Mouse (Mus musculus) heart, postnatal 25 days (tissue): Measurements from ENCODE around the gene Chchd10. TPM values are rescaled to one million over a fixed set of nuclear protein-coding genes. Genes with fewer than 3 reads are reported as not detected.
"Not testable (repeated sequence)": the region's sequence is repeated elsewhere in the genome, so short reads cannot be mapped to it uniquely, and the experiment has no call there.

ENCODE experiments used
- DNase-seq: peaks from one replicate; pipeline ENCODE4 v3.0.0; 2022; ENCODE audit warnings: low spot score
- intact Hi-C: fragments of 180-260 bp; cut with DNase I; formaldehyde crosslinking; loops from one replicate; pipeline ENCODE4 v1.15.1; 2025
- total RNA-seq, 2 experiments: library from RNA; stranded (reverse); gene quantifications; 2 replicates each; pipeline ENCODE4 v1.2.3; 2021

Chchd10 gene
- 1,000 to 10,000 TPM; 1,761 to 1,834 TPM for total RNA-seq

DNA sequence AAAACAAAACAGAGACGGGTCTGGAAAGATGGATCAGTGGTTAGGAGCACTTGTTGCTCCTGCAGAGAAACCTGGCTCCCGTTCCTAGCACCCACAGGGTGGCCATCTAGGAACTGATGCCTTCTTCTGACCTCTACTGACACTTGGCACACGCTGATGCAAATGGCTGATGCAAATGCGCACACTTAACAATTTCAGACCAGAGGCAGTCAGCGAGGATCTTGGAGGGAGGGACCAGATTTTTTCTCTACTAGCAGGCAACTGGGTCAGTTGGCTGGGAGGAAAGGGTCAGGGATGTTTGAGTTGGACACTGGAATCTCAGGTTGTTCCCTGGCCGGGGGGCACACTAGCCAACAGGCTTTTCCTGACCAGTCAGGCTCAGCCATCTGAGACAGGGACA, at the start of gene Chchd10:
Gene Chchd10 (plus strand): TSS at position 240 of the 400 bp plus-strand sequence.
- no peak for DNase-seq
- intact Hi-C loops: no loop called here

DNA sequence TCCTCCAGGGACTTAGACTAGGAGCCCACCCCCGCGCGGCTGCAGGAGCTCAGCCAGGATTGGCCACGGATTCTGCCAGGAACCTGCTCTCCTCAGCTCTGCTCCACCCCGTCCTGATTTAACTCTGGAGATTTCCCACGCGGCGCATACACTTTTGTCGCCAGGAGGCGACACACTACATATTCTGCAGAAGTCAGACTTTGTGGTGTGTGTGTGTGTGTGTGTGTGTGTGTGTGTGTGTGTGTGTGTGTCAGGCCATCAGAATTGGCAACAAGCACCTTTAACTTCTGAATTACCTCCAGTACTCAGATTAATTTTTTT, 49.7 kb upstream of the Chchd10 start:
- peak; percentile 64 for DNase-seq
- intact Hi-C loops: loop anchor here (1.0 kb wide), 1 partner anchor 68 kb away; no protein-coding TSS in a partner anchor

DNA sequence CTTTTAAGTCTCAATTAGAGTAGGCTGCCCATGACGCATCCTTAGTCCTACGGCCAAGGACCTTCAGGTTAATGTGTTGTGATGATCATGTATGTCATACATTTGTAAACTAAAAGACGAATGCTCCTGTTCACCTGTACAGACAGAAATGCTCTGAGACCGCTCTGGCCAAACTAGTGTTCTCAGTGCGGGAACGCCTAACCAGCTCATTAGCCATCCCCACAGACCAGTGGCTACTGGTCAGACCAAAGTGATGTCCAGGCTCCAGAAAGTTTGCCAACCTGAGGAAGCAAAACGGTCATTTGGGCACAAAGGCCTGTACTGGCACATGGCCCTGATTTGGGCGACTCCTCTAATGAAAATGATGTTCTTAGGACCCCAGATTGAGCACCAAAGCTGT, 48.2 kb upstream of the Chchd10 start:
- intact Hi-C loops: no loop called here
- DNase-seq: no peak

DNA sequence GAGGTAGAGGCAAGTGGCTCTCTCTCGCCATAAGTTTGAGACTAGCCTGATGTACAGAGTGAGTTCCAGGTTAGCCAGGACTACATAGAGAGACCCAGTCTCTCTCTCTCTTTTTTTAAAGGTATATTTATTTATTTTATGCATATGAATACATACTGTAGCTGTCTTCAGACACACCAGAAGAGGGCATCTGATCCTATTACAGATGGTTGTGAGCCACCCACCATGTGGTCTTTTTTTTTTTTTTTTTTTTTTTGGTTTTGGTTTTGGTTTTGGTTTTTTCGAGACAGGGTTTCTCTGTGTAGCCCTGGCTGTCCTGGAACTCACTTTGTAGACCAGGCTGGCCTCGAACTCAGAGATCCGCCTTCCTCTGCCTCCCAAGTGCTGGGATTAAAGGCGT, 45.4 kb upstream of the Chchd10 start:
- intact Hi-C loops, DNase-seq: not testable (repeated sequence)

DNA sequence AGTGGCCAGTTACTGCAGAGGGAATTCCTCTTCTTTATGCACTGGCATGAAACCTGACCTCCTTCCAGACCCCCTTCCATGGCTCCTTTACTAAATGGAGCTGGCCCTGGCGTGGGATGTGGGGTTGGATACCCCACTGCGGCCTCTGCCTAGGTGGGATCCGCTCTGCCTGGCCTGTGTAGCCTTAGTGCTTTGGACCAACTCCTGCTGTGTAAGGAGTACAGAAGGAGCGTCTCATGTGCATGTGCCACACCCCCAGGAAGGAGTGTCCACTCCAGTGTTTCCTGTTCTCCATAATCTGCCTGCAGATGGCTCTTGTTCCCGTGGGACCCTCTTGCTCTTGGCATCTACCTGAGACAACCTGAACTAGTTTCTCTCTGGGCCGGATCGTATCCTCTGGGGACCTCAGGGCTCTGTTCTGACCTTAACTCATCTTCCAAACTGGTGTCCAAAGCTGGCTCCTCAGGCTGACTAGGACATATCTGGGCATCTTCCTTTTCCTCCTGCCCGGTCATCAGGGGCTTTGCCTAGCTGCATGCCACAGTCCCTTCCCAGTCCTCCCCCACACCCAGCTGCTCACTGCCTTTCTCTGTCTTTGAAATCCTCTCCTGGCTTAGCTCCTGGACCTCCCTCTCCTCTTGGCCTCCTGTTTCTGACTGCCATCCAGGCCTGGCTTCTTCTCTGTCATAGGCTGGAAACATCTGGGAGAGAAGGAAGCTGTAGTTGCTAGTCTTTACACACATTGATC, 43.4 kb upstream of the Chchd10 start:
- DNase-seq: no peak
- intact Hi-C loops: no loop called here

DNA sequence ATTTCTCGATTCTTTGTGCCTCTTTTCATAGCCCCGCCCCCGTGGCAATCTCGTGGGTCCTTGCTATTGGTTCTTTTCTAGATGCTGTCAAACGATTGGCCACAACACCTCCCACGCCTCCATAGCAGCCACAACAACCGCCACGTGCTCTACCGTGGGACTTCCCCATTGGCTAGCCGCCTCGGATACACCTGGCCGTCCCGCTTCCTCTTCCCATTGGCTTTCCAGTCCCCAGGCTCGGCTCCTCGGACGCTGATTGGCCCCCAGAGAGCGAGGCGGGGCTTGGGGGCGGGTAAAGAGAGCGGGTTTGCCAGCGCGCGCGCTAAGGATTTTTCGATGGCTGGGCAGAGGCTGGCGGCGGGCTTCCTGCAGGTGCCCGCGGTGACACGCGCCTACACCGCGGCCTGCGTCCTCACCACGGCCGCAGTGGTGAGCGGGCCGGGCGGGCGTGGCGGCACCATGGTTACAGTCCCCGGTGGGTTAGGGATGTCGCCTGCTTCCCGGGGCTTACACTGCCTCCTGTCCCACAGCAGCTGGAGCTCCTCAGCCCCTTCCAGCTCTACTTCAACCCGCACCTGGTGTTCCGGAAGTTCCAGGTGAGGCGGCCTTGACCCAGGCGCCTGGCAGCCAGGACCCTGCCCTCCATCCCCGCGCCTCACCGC, 39.7 kb upstream of the Chchd10 start, which contains the start of gene Derl3:
Gene Derl3 (plus strand): TSS at position 325 of the 662 bp plus-strand sequence.
- intact Hi-C loops: no loop called here

DNA sequence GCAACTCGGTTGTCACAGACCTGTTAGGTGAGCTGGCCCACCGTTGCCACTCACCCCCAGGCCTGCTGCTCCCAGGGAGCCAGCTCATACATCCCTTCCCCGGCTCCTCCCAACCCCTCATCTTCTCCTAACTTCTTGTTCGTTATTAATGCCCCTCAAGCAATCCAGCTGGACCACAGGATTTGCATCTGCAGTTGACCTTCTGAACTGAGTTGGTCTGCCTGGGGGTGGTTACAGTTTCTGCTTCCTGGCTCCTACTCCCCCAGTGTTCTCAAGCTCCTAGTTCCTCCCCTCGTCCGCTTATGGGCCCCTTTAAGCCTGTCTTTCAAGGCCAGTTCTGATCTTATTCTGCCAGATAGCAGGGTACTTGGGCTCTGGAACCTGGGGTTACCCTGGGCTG, 38.3 kb upstream of the Chchd10 start:
- intact Hi-C loops: no loop called here
- no peak for DNase-seq

More for the DNA sequence above, 39.7 kb upstream of the Chchd10 start, which contains the start of gene Derl3:
- DNase-seq: peak; percentile 82

DNA sequence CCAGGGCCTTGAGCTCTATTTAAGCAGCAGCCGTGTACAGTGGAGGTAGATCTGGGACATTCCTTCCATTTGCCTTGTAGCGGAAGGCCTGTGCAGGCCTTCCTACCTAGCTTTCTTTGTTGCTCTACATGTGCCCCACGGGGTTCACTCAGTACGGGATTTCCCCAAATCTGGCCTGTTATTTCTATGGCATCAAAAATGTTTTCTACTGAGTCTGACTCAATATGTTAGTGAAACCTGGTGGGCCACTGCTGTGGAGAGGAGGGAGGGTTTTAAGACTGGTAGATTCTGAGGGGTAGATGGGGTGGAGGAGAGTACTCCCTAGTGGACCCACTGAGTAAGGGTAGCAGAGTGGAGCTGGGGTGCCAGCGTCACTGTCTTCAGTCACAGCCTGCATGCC, 37.2 kb upstream of the Chchd10 start:
- intact Hi-C loops: no loop called here
- no peak for DNase-seq

DNA sequence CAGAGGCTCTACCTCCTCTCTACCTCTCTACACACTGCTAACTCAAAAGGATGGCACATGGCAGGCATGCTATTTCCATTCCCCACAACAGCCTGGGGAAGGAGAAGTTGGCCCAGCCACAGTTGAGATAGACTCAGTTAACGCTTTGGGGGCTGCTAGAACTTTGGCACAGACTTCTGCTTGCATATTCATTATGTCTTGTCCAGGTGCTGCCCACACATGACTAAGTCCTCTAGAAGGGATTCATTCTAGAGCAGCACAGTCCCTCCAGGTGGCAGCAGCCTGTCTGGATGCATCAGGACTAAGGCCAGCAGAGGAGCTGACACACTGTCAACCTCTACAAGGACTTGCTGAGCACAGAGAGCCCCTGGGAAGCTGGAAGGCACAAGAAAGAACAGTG, 36.7 kb upstream of the Chchd10 start:
- intact Hi-C loops: no loop called here
- no peak for DNase-seq

DNA sequence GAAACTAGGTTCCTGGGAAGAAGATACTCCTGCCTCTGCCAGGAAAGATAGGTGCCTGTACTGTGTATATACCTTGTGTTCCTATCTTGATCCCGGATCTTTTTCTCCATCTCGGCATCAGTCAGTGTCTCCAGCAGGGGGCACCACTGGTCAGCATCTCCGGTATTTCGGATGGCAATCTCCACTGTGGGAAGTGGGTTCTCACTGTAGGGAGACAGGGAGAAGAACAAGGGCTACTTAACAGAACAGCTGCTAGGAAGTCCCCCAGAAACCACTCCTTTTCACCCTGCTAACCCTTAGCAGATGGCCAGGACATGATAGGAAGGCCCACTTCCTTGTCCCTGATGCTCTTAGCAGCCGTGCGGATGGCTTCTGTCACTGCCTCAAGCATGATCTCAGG, 35.6 kb upstream of the Chchd10 start:
- intact Hi-C loops: loop anchor here (1.0 kb wide), 1 partner anchor 54 kb away; no protein-coding TSS in a partner anchor
- DNase-seq: no peak

DNA sequence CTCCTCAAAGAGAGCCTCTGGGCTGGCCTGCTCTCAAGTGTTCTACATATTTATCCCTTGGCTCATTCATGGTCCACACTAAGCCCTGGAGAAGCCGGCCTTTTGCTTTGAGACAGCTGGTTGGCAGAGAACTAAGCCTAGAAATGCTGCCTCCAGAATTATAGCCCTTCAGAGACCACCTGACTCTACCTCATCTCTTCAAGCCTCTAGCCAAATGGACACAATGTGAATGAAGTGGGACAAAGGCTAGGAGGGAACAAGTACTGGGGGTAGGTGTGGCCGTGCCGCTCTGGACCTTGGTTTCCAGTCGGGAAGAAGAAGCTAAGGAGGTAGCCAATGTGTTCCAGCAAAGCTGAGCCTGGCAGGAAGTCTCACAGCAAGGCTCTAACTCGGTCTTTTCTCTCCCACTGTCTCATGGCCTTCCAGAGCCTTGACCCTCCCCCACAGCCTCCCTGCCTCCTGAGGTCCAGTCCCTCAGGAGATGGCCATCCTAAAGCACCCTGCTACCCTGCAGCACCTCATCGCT, 34.8 kb upstream of the Chchd10 start:
- DNase-seq: no peak
- intact Hi-C loops: no loop called here

DNA sequence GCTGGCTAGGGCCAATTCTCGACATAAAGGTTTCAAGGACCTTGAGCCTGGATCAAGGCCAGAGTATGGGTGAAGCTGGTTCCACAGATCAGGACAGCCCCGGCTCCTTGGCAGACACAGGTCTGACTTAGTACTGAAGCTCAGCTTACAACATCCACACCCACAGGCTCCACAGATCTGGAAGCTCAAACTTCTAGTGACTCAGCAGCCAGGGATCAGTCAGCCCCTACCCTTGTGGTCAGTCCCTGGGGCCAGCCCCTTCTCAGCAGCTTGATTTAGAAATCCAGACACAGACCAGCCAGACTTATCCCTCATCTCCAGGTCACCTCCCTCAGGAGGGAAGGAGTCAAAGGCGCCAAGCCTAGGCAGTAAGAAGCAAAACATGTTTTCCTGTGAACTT, 34.1 kb upstream of the Chchd10 start:
- intact Hi-C loops: no loop called here
- peak; percentile 72 for DNase-seq

DNA sequence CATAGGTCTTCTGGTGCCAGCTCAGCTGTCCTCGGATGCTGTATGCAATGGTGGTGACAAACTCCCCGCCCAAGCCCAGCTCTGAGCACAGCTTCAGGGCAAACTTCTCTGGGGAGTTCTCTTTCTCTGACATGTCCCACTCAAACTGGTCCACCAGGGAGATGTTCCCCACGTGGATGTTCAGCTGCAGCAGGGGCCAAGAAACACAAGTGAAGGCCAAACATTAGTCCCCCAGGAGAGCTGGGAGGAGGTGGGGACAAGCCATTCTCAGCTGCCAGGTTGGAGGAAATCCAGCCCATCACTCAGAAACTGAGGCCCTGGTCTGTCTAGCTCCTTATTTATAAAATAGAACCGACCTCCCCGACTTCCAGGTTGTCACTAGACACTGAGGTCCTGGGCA, 28.5 kb upstream of the Chchd10 start:
- no peak for DNase-seq
- intact Hi-C loops: no loop called here

DNA sequence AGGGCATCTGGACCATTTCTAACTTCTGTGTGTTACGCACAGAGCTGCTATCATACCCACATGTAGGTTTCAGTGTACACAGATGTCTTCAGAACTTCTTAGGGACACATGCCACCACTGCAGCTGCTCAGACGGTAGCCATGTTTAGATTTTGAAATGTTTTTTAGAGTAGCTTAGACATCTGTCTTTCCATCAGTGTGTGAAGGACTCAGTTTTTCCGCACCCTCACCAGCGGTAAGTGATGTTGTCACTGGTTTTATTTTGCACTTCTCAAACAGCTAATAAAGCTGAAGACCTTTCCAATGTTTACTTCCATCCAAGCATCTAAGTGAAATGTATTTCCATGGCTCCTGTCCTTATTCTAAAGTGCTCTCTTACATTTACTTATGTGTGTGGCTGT, 26.0 kb upstream of the Chchd10 start:
- intact Hi-C loops: no loop called here
- no peak for DNase-seq

DNA sequence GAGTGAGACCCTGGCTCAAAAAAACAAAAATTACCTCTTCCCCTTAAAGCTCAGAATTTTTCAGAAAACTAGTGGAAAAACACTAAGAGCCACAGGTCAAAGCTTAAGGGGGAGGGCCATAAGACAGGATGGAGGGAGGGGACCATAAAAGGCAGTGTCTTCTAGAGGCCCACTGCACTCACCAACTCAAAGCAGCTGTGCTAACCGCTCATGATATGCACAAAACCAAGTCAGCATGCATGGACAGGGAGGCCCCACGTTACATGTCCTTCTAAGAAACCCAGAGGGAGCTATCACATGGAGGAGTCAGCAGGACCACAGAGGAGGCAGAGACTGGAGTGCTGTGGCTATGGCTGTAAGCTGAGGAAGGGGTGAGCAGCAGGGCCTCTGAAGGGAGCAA, 22.2 kb upstream of the Chchd10 start:
- DNase-seq: no peak
- intact Hi-C loops: no loop called here

DNA sequence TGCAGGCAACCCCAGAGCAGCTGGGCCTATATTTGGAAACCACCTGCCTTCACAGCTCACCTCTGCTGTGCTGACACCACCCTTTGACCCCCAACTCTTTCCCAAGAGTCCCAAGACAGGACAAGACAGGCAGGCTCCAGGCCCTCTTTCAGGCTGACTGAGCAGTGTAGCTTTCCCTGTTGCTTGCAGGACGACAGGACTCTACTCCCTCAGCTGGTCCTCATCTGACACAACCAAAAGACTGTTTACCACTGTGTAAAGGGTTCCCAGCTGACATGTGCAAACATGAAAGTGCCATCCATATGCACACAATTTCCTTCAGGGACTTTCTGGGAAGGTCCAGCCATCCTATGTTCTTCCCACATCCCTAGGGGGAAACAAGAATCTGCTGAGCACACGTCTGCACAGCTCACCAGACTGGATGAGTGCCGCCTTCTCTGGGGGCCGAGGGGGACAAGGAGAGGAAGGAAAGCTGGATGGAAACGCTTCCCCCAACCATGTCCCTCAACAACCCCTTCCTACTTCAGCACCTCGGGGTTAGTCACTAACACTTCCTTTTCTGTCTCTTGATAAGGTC, 19.8 kb upstream of the Chchd10 start:
- intact Hi-C loops: no loop called here

DNA sequence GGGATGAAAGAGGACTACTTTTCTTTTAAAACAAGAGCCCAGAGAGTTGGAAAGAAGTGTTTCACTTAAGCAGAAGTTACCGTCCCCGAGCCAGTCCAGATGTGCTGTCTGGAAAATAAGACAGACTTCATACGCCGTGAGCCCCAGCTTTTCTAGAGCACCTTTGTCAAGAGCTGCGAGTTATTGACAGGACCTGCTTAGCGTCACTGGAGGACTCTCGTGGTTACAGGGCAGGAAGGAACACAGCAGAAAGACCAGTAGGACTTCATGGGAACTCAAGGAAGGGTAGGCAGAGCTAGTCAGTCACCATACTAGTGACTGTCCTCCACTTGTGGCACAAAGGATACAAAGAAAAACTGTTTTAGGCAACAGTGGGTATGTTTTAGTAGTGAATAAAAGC, 17.4 kb upstream of the Chchd10 start:
- no peak for DNase-seq
- intact Hi-C loops: no loop called here

More for the DNA sequence above, 19.8 kb upstream of the Chchd10 start:
- no peak for DNase-seq

DNA sequence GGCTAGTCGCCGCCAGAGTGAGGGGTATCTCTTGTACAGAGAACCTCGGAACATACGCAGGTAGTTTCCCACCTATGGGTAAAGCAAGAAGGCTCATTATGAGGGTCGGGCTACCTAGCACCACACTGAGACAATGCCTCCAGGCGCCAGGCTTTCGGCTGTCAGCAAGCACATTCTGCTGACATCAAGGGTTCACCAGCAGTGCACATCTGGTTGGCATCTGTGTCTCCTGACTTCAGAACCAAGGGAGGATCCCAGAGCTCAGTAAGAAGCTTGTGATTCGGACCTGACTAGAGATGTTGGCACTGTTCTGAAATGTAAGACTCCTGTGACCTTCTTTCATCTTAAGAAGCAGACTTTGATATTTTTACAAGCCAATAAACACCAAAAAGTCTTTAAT, 16.1 kb upstream of the Chchd10 start:
- no peak for DNase-seq
- intact Hi-C loops: no loop called here

DNA sequence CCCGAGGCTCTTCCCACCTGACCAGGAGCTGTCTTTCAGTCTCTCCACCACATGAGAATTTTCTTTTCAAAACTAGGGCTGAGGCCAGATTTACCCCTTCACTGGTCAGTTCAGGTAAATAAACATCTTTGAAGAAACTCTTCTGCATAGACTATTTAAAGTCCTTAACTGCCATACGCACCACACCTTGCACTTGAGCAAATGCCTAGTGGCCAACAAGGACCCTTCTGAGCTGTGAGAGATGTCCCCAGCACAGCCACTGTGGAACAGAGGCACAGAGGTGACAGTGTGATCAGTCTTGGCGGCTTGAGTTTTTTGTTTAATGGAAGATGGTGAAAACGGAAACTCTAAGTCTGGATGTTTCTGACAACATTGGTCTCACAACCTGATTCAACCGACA, 13.9 kb upstream of the Chchd10 start:
- no peak for DNase-seq
- intact Hi-C loops: loop anchor here (2.0 kb wide), 1 partner anchor 18 kb away; no protein-coding TSS in a partner anchor

DNA sequence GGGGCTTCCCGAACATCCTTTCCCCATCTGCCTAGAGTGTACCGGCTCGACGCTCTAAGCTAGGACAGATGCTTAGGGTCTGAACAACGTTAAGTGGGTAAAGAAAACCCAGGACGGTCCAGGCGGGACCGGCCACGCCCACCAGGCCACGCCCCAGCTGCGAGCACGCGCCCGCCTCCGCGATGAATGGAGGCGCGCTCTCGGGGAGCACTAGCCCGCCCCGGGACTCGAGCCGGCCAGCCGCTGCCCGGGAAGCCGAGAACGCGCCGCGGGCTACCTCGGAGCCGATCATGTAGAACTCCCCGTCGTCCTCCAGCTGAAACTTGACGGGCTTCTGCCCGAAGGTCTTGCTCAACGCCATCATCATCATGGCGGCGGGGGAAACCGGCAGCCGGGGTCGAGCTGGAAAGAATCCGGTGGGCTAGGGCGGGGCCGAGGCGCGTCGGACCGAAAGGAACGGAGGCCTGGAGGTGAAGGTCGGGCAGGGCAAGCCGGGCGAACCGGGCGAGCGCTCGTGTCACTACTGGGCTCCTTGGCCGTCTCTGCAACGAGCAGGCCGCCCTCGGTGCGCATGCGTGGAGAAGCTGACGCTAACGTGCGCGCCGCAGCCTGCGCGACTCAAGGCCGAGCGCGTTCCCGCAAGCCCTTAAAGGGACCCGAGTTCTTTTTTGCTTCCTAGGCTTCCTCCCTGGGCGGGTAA, 11.8 kb upstream of the Chchd10 start, which contains the start of gene Smarcb1:
Gene Smarcb1 (minus strand): TSS at position 592 of the 700 bp plus-strand sequence.
- DNase-seq: peak; percentile 91
- intact Hi-C loops: loop anchor here (2.0 kb wide), 1 partner anchor 30 kb away; no protein-coding TSS in a partner anchor
